Mouse (Mus musculus): ENCODE results near the gene Tbcd.
"Not testable (repeated sequence)": the region's sequence is repeated elsewhere in the genome, so short reads cannot be mapped to it uniquely, and the experiment has no call there.

Gene Tbcd

GRCm38 (mm10) chr11:121653631-121654030, 201.9 kb downstream of the Tbcd start:
- POLR2A ChIA-PET = no interaction called here
- CTCF ChIA-PET = interaction anchor here in 2 of 4 experiments (0.5 to 0.6 kb wide), 2 partner anchors 27 to 42 kb away, joined by 3 to 4 read pairs; no protein-coding TSS in a partner anchor

- ChIA-PET CTCF (interaction anchor here in 1 of 4 experiments (0.5 kb wide), 1 partner anchor 28 kb away, joined by 3 read pairs; no protein-coding TSS in a partner anchor), POLR2A (interaction anchor here in 2 of 4 experiments (0.7 to 0.8 kb wide), 2 partner anchors 19 to 82 kb away, joined by 3 to 6 read pairs; partner anchors contain the start of gene B3gntl1 (in 1 of the 2))
Observed at GRCm38 (mm10) chr11:121654406-121654945, 202.7 kb downstream of the Tbcd start.

- ChIA-PET CTCF (no interaction called here), POLR2A (interaction anchor here in 2 of 4 experiments (0.7 to 0.8 kb wide), 2 partner anchors 18 to 83 kb away, joined by 3 to 6 read pairs; partner anchors contain the start of gene B3gntl1 (in 1 of the 2))
Observed at GRCm38 (mm10) chr11:121655166-121655806, 203.5 kb downstream of the Tbcd start.

GRCm38 (mm10) chr11:121655807-121656511, 204.2 kb downstream of the Tbcd start:
- POLR2A ChIA-PET = interaction anchor here in 1 of 4 experiments (1.8 kb wide), 1 partner anchor 17 kb away, joined by 7 read pairs; the partner anchor contains the start of gene B3gntl1
- CTCF ChIA-PET = no interaction called here

GRCm38 (mm10) chr11:121658151-121658550, 206.4 kb downstream of the Tbcd start:
- ChIA-PET CTCF (interaction anchor here in 1 of 4 experiments (0.6 kb wide), 1 partner anchor 108 kb away, joined by 3 read pairs; no protein-coding TSS in a partner anchor), POLR2A (interaction anchor here in 2 of 4 experiments (1.3 to 1.8 kb wide), 3 partner anchors 15 to 44 kb away, joined by 3 to 7 read pairs (median 7); partner anchors contain the start of gene B3gntl1 (in 2 of the 2))

DNA sequence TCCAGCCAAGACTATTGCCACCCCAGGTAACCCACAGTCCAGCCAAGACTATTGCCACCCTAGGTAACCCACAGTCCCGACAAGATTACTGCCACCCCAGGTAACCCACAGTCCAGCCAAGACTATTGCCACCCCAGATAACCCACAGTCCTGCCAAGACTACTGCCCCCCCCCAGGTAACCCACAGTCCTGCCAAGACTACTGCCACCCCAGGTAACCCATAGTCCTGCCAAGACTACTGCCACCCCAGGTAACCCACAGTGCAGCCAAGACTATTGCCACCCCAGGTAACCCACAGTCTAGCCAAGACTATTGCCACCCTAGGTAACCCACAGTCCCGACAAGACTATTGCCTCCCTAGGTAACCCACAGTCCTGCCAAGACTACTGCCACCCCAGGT, 208.9 kb downstream of the Tbcd start:
- CTCF ChIA-PET, POLR2A ChIA-PET: not testable (repeated sequence)

GRCm38 (mm10) chr11:121661116-121661515, 209.4 kb downstream of the Tbcd start:
- CTCF ChIA-PET = interaction anchor here in 1 of 4 experiments (0.6 kb wide), 1 partner anchor 121 kb away, joined by 4 read pairs; no protein-coding TSS in a partner anchor
- POLR2A ChIA-PET = interaction anchor here in 2 of 4 experiments (2.5 to 2.8 kb wide), 2 partner anchors 12 kb away, joined by 12 to 15 read pairs; partner anchors contain the start of gene B3gntl1 (in 2 of the 2)

All from embryonic stem cell, embryonic (primary cell).